Mouse (Mus musculus): ENCODE data around the gene Ptbp1. TPM values are rescaled to one million over a fixed set of nuclear protein-coding genes. Genes with fewer than 3 reads are reported as not detected.

Ptbp1 gene
- total RNA-seq, 2 experiments from 2014 or later, result 97.9 to 138 TPM

GRCm38 (mm10) chr10:79832786-79833181 is 21.4 kb upstream of the Ptbp1 start:
- ATAC-seq (ENCODE audit: poor library complexity, severe bottlenecking), result peak; percentile 41; the same call in 1 of the 2 replicates

GRCm38 (mm10) chr10:79834769-79835398 is 19.3 kb upstream of the Ptbp1 start:
- ATAC-seq (ENCODE audit: poor library complexity, severe bottlenecking), result peak; percentile 83

DNA sequence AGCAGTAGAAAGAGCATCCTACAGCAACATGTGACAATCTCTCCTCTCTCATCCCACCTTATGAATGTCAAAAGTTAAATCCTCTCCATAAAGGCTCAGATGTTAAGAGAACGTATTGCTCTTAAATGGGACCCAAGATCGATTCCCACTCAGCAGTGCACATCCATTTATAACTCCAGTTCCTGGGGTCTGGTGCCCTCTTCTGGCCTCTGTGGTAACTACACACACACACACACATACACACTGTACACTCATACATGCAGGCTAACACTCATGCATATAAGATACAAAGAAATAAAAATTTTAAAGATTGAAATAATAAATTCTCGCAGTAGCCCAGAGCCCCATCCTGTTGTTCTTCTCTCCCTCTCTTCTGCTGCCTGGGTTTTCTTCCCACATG is 17.3 kb upstream of the Ptbp1 start:
- no peak for ATAC-seq (ENCODE audit: poor library complexity, severe bottlenecking)

GRCm38 (mm10) chr10:79838151-79838550 is 16.1 kb upstream of the Ptbp1 start:
- no peak for ATAC-seq (ENCODE audit: poor library complexity, severe bottlenecking)

GRCm38 (mm10) chr10:79840091-79840490 is 14.1 kb upstream of the Ptbp1 start:
- no peak for ATAC-seq (ENCODE audit: poor library complexity, severe bottlenecking)

GRCm38 (mm10) chr10:79840644-79841551 is 13.3 kb upstream of the Ptbp1 start:
- peak; percentile 54 for ATAC-seq (ENCODE audit: poor library complexity, severe bottlenecking)

GRCm38 (mm10) chr10:79842322-79842721 is 11.9 kb upstream of the Ptbp1 start:
- ATAC-seq (ENCODE audit: poor library complexity, severe bottlenecking), result no peak

DNA sequence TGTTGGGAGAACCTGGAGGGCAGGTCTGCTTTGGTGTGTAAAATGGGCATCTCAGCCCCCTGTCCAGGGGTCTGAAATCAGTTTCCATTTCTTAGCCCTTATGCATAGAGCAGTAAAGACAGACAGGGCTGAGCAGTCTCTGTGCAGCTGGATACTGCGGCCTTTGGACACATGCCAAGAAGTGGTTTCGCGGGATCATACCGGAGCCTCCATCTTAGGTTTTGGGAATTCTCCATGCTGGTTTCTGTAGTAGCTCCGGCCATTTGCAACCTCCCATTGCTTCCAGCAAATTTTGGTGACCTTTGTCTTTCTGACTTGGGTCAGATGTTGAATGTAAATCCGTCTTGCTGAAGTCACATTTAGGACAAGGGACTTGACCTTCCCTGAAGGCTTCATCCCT is 10.8 kb upstream of the Ptbp1 start:
- no peak for ATAC-seq (ENCODE audit: poor library complexity, severe bottlenecking)

DNA sequence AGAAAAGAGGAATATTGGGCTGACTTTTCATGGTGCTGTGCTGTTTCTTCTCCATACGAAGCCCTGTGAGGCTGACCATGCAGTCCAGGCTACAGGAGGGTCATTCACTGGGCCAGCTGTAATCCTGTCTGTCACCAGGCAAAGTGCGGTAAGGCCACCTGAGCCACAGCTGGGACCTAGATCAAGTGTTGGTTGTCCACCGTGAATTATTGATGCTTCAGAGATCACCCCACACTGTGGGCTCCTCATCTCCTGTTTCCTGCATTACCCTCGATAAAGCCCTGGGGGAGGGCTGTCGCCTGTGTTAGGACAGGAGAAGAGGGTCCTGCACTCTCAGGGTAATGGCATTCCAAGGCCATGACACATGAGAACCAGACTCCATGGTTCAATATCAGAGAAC is 7.7 kb upstream of the Ptbp1 start:
- ATAC-seq (ENCODE audit: poor library complexity, severe bottlenecking), result no peak

DNA sequence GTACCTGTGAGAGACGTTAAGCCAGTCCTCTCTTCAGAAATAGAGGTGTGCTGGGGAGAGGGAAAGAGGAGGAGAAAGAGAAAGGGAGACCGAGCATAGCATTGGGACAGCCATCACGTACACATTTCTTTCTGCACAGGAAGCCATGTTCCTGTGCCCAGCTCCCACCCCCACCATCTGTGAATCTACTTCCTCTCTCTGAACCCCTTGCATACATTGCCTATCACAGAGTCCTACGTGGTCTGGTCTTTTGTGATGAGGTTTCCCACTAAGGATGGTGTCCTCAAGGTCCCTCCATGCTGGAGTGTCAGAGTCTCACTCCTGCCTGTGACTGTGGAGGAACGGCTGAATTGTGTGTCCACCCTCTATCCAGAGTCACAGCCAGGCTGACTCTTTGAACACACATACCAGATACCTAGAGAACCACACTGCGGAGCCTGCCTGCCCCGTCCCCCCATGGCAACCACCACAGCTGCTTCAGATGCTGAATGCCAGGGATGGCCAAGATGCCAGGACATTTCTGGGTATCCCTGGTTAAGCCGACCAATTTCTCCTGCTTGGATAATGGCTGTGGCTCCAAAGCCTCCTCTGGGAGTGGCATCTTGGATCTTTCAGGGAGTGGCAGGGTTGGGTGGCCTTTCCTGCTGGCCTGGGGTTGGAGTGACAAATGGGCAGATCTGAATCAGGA is 4.1 kb upstream of the Ptbp1 start:
- ATAC-seq (ENCODE audit: poor library complexity, severe bottlenecking), result no peak

GRCm38 (mm10) chr10:79851653-79852052 is 2.6 kb upstream of the Ptbp1 start:
- no peak for ATAC-seq (ENCODE audit: poor library complexity, severe bottlenecking)

GRCm38 (mm10) chr10:79852107-79852789 is 2.0 kb upstream of the Ptbp1 start:
- no peak for ATAC-seq (ENCODE audit: poor library complexity, severe bottlenecking)

GRCm38 (mm10) chr10:79852827-79853226 is 1.4 kb upstream of the Ptbp1 start:
- no peak for ATAC-seq (ENCODE audit: poor library complexity, severe bottlenecking)

DNA sequence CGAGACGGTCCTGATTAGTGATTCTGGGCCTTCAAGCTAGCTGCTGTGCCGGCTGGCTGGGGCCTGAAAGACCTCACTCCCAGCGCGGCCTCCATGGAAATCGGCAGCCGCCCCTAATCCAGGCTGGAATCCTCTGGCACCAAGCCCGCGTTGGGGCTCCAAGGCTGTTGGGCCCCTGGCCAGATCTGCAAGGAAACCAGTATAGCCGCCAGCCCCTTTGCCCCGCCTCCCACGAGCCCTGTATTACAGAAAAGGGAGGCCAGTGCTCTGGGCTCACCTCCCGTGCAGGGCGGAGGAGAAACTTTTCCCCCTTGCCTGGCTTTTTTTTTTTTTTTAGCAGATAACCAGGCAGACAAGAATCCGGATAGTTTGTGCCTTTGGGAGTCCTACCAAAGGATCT is 835 bp upstream of the Ptbp1 start:
- no peak for ATAC-seq (ENCODE audit: poor library complexity, severe bottlenecking)

- peak; percentile 2 for ATAC-seq (ENCODE audit: poor library complexity, severe bottlenecking)
Measured at GRCm38 (mm10) chr10:79854801-79855541, 744 bp downstream of the Ptbp1 start.

- no peak for ATAC-seq (ENCODE audit: poor library complexity, severe bottlenecking)
Measured at GRCm38 (mm10) chr10:79855558-79856184, 1.4 kb downstream of the Ptbp1 start.

GRCm38 (mm10) chr10:79856280-79856679 is 2.1 kb downstream of the Ptbp1 start:
- no peak for ATAC-seq (ENCODE audit: poor library complexity, severe bottlenecking)

- ATAC-seq (ENCODE audit: poor library complexity, severe bottlenecking), result no peak
Measured at GRCm38 (mm10) chr10:79856704-79857451, 2.7 kb downstream of the Ptbp1 start.

DNA sequence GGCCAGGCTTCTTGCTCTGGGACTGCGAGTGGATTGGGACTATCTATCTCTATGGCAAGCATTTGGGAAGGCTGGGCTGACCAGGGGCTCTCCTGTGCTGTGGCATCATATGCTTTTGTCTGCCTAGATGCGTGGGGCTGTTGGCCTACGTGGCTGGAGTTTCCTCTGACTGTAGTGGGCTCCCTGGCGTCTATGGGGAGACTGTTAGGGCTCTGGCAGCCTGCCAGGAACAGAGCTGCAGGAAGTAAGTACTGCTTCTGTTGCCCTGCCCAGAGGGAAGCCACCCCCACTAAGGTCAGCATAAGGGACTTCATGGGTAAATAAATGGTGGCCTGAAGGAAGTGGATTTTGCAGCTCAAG is 3.2 kb downstream of the Ptbp1 start:
- no peak for ATAC-seq (ENCODE audit: poor library complexity, severe bottlenecking)

Data from megakaryocyte, adult 5-6 weeks (primary cell).